Mouse (Mus musculus) heart, embryonic 13.5 days (tissue): ENCODE results near the gene Serping1. TPM values are rescaled to one million over a fixed set of nuclear protein-coding genes. Genes with fewer than 3 reads are reported as not detected.

Experiments used
- ATAC-seq: fragments of 200-750 bp; cut with Nextera tagmentation; 2 replicates; pipeline ENCODE4 v1.8.0; 2017; ENCODE audit warnings: moderate TSS enrichment; ENCODE audit not compliant: insufficient number of reproducible peaks, low FRiP score, low TSS enrichment; ENCODE audit errors: extremely low read depth
- H3K27ac ChIP-seq: fragments of 300-500 bp; sonication (generic); replicated peaks from 2 replicates; pipeline ENCODE4 v1.5.1; 2015; ENCODE audit warnings: moderate library complexity, mild to moderate bottlenecking, inconsistent platforms
- H3K27me3 ChIP-seq: fragments of 300-500 bp; sonication (generic); replicated peaks from 2 replicates; pipeline ENCODE4 v1.6.1; 2015; ENCODE audit warnings: mild to moderate bottlenecking, inconsistent platforms
- H3K36me3 ChIP-seq: fragments of 300-500 bp; sonication (generic); 2 replicates; pipeline ENCODE4 v1.6.1; 2015; ENCODE audit warnings: mild to moderate bottlenecking, inconsistent platforms
- H3K4me1 ChIP-seq: fragments of 300-500 bp; sonication (generic); 2 replicates; pipeline ENCODE4 v1.6.1; 2015; ENCODE audit warnings: inconsistent platforms
- H3K4me2 ChIP-seq: fragments of 300-500 bp; sonication (generic); 2 replicates; pipeline ENCODE4 v1.6.1; 2015; ENCODE audit warnings: inconsistent platforms, mild to moderate bottlenecking, moderate library complexity
- H3K4me3 ChIP-seq: fragments of 300-500 bp; sonication (generic); 2 replicates; pipeline ENCODE4 v1.5.1; 2015; ENCODE audit warnings: moderate library complexity, mild to moderate bottlenecking, inconsistent platforms
- H3K9ac ChIP-seq: fragments of 300-500 bp; sonication (generic); 2 replicates; pipeline ENCODE4 v1.6.1; 2015; ENCODE audit warnings: inconsistent platforms, mild to moderate bottlenecking, moderate library complexity
- H3K9me3 ChIP-seq: fragments of 300-500 bp; sonication (generic); 2 replicates; pipeline ENCODE4 v1.6.1; 2016; ENCODE audit warnings: inconsistent platforms
- WGBS: fragments of 180-500 bp; shearing (Covaris S2); methylation state at CpG from one replicate; pipeline ENCODE4 v1.1.7; 2015; ENCODE audit warnings: mixed read lengths; 5-methylcytosine and 5-hydroxymethylcytosine counted together
- polyA plus RNA-seq: library from polyadenylated mRNA; unstranded; fragments of >200 nt; fragmentation: Nextera tagmentation; extraction: Ambion mirVana; gene quantifications from 2 replicates; pipeline ENCODE4 v1.2.1, GENCODE M21; 2015

Gene Serping1
- polyA plus RNA-seq, 1 experiment from 2014 or later: 40.2 TPM

DNA sequence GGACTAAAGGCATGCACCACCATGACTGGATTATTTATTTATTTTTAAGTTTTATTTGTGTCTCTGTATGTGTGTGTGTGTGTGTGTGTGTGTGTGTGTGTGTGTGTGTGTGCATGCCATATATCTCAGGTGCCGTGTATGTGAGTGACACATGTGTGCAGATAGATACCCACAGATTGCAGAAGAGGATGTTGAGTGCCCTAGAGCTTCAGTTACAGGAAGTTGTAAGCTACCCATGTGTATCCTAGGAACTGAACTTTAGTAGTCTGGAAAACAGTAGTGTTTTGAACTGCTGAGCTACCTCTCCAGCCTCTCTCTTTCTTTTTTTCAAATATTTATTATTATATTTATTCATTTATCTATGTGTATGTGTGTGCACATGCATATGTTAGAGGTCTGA is 8.1 kb upstream of the Serping1 start:
- ATAC-seq: no peak
- peak overlapping the region; percentile 69 for H3K27ac ChIP-seq
- H3K27me3 ChIP-seq: no peaks in the 10 kb centered on the region
- WGBS: 53% methylated on average over 1 of the region's 1 CpGs
- H3K4me3 ChIP-seq: no peak overlapping the region
- no peaks in the 10 kb centered on the region for H3K36me3 ChIP-seq
- no peak overlapping the region for H3K4me2 ChIP-seq
- no peak overlapping the region for H3K9ac ChIP-seq
- H3K9me3 ChIP-seq: no peaks in the 10 kb centered on the region
- H3K4me1 ChIP-seq: peaks cover 35% of the 10 kb centered on the region

GRCm38 (mm10) chr2:84779210-84779609 is 4.0 kb upstream of the Serping1 start:
- ATAC-seq: no peak
- peaks cover 28% of the 10 kb centered on the region for H3K4me1 ChIP-seq
- no peak overlapping the region for H3K4me3 ChIP-seq
- no peaks in the 10 kb centered on the region for H3K27me3 ChIP-seq
- H3K27ac ChIP-seq: no peak overlapping the region
- no peak overlapping the region for H3K4me2 ChIP-seq
- 57% methylated on average over 6 of the region's 6 CpGs for WGBS
- no peak overlapping the region for H3K9ac ChIP-seq
- no peaks in the 10 kb centered on the region for H3K36me3 ChIP-seq
- H3K9me3 ChIP-seq: no peaks in the 10 kb centered on the region

GRCm38 (mm10) chr2:84777706-84778105 is 2.5 kb upstream of the Serping1 start:
- Histone ChIP-seq H3K9me3 (no peaks in the 10 kb centered on the region), H3K27ac (no peak overlapping the region), H3K4me1 (peaks cover 14% of the 10 kb centered on the region), H3K9ac (no peak overlapping the region), H3K4me2 (no peak overlapping the region), H3K36me3 (no peaks in the 10 kb centered on the region), H3K27me3 (peaks cover 5% of the 10 kb centered on the region; the same call in 1 of the 2 replicates), H3K4me3 (no peak overlapping the region)
- ATAC-seq: no peak
- WGBS: 50% methylated on average over 3 of the region's 3 CpGs

- Histone ChIP-seq H3K4me3 (no peak overlapping the region), H3K27ac (no peak overlapping the region), H3K27me3 (peaks cover 5% of the 10 kb centered on the region; the same call in 1 of the 2 replicates), H3K9me3 (no peaks in the 10 kb centered on the region), H3K36me3 (no peaks in the 10 kb centered on the region), H3K4me1 (peaks cover 14% of the 10 kb centered on the region), H3K4me2 (no peak overlapping the region), H3K9ac (no peak overlapping the region)
- no peak for ATAC-seq
- WGBS: 78% methylated on average over 6 of the region's 6 CpGs
Measured at GRCm38 (mm10) chr2:84775665-84776064, 421 bp upstream of the Serping1 start.

DNA sequence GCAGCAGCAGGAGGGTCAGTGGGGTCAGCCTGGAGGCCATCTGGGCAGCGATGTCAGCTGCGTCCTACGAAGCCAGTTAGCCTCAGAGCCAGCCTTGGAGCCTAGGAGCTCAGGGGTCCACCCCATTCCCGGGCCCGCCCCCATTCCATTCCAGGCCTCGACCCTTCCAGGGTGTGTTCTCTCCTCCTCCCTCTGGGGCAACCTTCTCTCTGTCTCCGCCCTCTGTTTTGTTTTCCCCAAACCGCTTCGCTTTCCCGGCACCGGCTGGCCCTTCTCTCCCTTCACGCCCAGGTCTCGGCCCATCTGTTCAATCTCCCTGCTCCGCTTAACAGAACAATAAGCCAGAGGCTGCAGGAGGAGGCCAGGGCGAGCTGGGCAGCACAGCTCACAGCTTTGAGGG is 493 bp downstream of the Serping1 start:
- Histone ChIP-seq H3K9me3 (no peaks in the 10 kb centered on the region), H3K27me3 (peaks cover 5% of the 10 kb centered on the region; the same call in 1 of the 2 replicates), H3K4me3 (peak overlapping the region; percentile 38), H3K4me2 (peak overlapping the region; percentile 70), H3K4me1 (peaks cover 14% of the 10 kb centered on the region), H3K9ac (peak overlapping the region; percentile 80), H3K27ac (peak overlapping the region; percentile 30), H3K36me3 (no peaks in the 10 kb centered on the region)
- 3% methylated on average over 14 of the region's 15 CpGs for WGBS
- ATAC-seq: peak; percentile 67; the same call in 1 of the 2 replicates

DNA sequence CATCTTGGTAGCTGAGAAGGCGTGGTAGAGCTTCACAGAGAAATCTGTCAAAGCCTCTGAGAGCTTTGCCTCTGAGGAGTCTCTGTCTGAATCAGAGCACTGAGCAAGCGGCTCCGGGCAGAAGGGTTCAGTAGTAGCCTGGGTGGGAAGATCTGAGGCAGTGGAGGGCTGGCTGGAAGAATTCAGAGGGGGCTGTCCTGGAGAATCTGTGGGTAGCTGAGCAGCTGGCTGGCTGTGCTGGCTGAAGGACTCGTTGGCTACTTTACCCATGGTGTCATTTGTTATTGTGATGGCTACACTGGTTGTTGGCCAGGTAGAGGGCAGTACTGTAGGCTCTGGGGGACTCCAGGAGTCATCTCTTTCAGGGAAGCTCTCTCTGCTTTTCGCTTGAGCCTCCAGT is 2.0 kb downstream of the Serping1 start:
- WGBS: 76% methylated on average over 5 of the region's 5 CpGs
- Histone ChIP-seq H3K27ac (no peak overlapping the region), H3K4me2 (peak overlapping the region; percentile 70; the same call in 1 of the 2 replicates), H3K4me1 (peaks cover 10% of the 10 kb centered on the region), H3K4me3 (no peak overlapping the region), H3K36me3 (peaks cover 5% of the 10 kb centered on the region), H3K9ac (no peak overlapping the region), H3K9me3 (no peaks in the 10 kb centered on the region), H3K27me3 (peaks cover 10% of the 10 kb centered on the region; the same call in 1 of the 2 replicates)
- no peak for ATAC-seq

GRCm38 (mm10) chr2:84772454-84772853 is 2.8 kb downstream of the Serping1 start:
- Histone ChIP-seq H3K9me3 (no peaks in the 10 kb centered on the region), H3K36me3 (peaks cover 5% of the 10 kb centered on the region), H3K4me2 (no peak overlapping the region), H3K4me1 (peaks cover 10% of the 10 kb centered on the region), H3K9ac (no peak overlapping the region), H3K27me3 (peaks cover 10% of the 10 kb centered on the region; the same call in 1 of the 2 replicates), H3K4me3 (no peak overlapping the region), H3K27ac (no peak overlapping the region)
- 82% methylated on average over 4 of the region's 4 CpGs for WGBS
- ATAC-seq: no peak

- no peak overlapping the region for H3K4me3 ChIP-seq
- 71% methylated on average over 6 of the region's 6 CpGs for WGBS
- H3K36me3 ChIP-seq: peaks cover 8% of the 10 kb centered on the region
- no peak for ATAC-seq
- H3K27me3 ChIP-seq: peaks cover 10% of the 10 kb centered on the region; the same call in 1 of the 2 replicates
- no peak overlapping the region for H3K27ac ChIP-seq
- H3K9me3 ChIP-seq: no peaks in the 10 kb centered on the region
- no peak overlapping the region for H3K4me2 ChIP-seq
- H3K4me1 ChIP-seq: peaks cover 10% of the 10 kb centered on the region
- H3K9ac ChIP-seq: no peak overlapping the region
Measured at GRCm38 (mm10) chr2:84770501-84770900, 4.7 kb downstream of the Serping1 start.

DNA sequence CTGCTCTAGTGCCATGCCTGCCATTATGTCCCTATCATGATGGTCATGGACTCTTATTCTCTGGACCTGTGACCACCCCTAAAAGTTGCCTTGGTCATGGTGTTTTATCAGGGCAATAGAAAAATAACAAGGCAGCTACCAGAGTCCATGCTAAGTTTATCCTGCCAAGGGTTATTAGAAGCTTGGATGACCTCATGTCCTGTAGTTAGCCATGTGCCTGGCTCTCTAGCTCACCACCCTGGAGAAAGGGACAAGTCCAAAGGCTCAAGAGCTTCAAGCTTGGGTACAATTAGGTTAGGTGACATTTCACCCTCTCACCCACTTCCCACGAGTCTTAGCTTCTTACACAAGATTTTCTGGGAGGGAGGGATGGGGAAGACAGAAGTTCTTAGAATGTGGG is 12.4 kb downstream of the Serping1 start:
- H3K4me1 ChIP-seq: no peaks in the 10 kb centered on the region
- H3K4me3 ChIP-seq: no peak overlapping the region
- 33% methylated on average over 1 of the region's 1 CpGs for WGBS
- no peaks in the 10 kb centered on the region; the same call in 1 of the 2 replicates for H3K27me3 ChIP-seq
- no peak overlapping the region for H3K9ac ChIP-seq
- H3K4me2 ChIP-seq: no peak overlapping the region
- no peak for ATAC-seq
- peaks cover 6% of the 10 kb centered on the region; the same call in 1 of the 2 replicates for H3K36me3 ChIP-seq
- no peak overlapping the region for H3K27ac ChIP-seq
- no peaks in the 10 kb centered on the region for H3K9me3 ChIP-seq

GRCm38 (mm10) chr2:84762295-84762694 is 12.9 kb downstream of the Serping1 start:
- Histone ChIP-seq H3K4me3 (no peak overlapping the region), H3K27ac (no peak overlapping the region), H3K9me3 (no peaks in the 10 kb centered on the region), H3K4me1 (no peaks in the 10 kb centered on the region), H3K36me3 (peaks cover 6% of the 10 kb centered on the region; the same call in 1 of the 2 replicates), H3K4me2 (no peak overlapping the region), H3K27me3 (no peaks in the 10 kb centered on the region; the same call in 1 of the 2 replicates), H3K9ac (no peak overlapping the region)
- 59% methylated on average over 4 of the region's 4 CpGs for WGBS
- ATAC-seq: no peak

DNA sequence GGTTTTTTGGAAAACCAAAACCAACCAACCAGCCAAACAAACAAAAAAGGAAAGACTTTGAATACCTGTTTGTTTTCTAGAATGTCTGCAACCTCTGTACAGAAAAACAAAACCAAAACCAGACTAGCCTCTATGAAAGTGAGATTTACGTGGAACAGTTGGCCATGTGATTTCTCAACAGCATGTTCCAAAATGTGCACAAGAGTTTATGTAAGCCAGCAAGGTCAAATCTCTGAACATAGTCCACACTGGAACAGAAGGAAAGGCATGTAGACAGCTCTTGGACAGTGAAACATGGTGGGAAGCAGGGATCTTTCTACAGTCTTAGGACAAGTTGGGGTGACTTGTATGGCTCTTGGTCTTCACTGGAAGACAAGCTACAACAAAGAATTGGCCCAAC is 13.4 kb downstream of the Serping1 start:
- Histone ChIP-seq H3K9me3 (no peaks in the 10 kb centered on the region), H3K27ac (no peak overlapping the region), H3K4me2 (no peak overlapping the region), H3K4me3 (no peak overlapping the region), H3K27me3 (no peaks in the 10 kb centered on the region; the same call in 1 of the 2 replicates), H3K9ac (no peak overlapping the region), H3K36me3 (peaks cover 6% of the 10 kb centered on the region; the same call in 1 of the 2 replicates), H3K4me1 (no peaks in the 10 kb centered on the region)
- no peak for ATAC-seq
- WGBS: 73% methylated on average over 1 of the region's 1 CpGs

GRCm38 (mm10) chr2:84761309-84761708 is 13.9 kb downstream of the Serping1 start:
- Histone ChIP-seq H3K4me3 (no peak overlapping the region), H3K9ac (no peak overlapping the region), H3K36me3 (peaks cover 5% of the 10 kb centered on the region; the same call in 1 of the 2 replicates), H3K27ac (no peak overlapping the region), H3K9me3 (no peaks in the 10 kb centered on the region), H3K27me3 (no peaks in the 10 kb centered on the region; the same call in 1 of the 2 replicates), H3K4me2 (no peak overlapping the region), H3K4me1 (no peaks in the 10 kb centered on the region)
- ATAC-seq: no peak
- WGBS: 68% methylated on average over 3 of the region's 3 CpGs
